Mouse (Mus musculus) spleen, adult 10 weeks (tissue): Measurements from ENCODE around the gene Cnbd2. TPM values are rescaled to one million over a fixed set of nuclear protein-coding genes. Genes with fewer than 3 reads are reported as not detected.

Experiments
- polyA plus RNA-seq: library from polyadenylated mRNA; stranded (reverse); fragments of 350-450 nt; fragmentation: Illumina TruSeq; extraction: RNeasy Lipid Tissue Mini Kit (QIAGEN cat#74804); gene quantifications from one replicate; pipeline ENCODE4 v1.2.3, GENCODE M21; 2015; ENCODE audit warnings: low replicate concordance; ENCODE audit not compliant: insufficient read depth

The Cnbd2 gene
- 11.5 TPM for polyA plus RNA-seq

DNA sequence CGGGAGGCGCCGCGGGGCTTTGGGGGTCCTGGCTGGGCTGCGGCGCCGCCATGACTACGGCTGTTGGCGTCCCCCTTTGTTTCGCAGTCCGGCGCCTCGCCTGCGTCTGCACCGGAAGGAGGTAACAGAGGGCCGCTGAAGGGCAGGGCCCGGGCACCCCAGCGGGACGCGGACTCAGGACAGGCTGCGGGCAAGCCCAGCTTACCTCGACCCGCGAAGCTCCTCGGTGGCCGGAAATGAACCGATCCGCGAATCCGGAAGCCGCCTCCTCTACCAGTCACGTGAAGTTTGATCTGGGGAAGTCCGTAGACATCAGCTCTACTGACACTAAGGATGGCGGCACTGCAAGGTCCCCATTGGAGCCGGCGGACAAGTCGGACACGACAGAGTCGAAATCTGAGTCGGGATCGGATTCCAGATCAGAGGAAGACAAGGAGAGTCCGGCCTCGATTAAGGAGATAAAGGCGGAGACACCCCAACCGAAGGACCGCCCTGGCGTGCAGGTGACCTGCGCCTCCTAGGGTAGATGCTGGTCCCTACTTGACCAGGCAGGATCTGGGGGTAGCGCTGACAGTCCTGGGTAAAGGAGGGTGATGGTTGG lies at the start of gene Cnbd2, which contains the start of gene Scand1:
Gene Cnbd2, plus strand, starts transcription at position 3 of the 601 bp plus-strand sequence.
Gene Scand1, minus strand, starts transcription at position 408 of the 601 bp plus-strand sequence.

DNA sequence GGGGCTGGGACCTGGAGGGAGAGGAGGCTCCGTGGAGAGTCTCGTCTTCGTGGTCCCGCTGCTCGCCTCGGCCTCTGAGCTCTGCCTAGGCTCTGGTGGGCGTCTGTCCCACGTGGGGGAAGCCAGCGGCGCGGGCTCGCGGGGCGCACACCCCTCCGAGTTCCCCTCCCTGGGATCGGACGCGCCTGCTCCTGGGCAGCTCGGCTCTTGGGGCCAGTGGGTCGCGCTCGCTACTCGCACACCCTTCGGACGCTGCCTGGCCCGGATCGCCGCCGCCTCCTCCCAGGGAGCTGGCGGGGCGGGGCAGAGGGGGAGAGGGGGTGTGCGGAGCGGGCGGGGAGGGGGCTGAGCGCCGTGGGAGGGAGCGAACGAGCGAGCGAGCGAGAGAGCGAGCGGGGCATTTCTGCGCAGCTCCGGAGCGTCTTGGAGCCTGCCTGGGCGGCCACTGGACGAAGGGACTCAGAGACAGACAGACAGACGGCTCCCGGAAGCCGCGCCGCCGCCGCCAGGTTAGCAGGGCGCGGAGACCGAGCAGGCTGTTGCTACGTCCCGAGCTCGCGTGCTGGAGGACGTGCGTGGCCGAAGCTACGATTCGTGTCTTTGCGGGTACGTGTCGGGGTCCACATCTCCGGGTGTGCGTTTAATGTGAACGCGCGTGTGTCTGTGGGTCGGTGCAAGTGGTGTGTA lies 108.7 kb downstream of the Cnbd2 start, which contains the start of gene Epb41l1:
Gene Epb41l1, plus strand, starts transcription at position 216 of the 687 bp plus-strand sequence.

Other genes with a start within 250 kb of the Cnbd2 start
- 0.32 TPM for gene Spag4, start 247.1 kb upstream of the Cnbd2 start, polyA plus RNA-seq
- 53.8 TPM for gene Cpne1, start 200.3 kb upstream of the Cnbd2 start, polyA plus RNA-seq
- 39.7 TPM for gene Rbm12, start 200.3 kb upstream of the Cnbd2 start, polyA plus RNA-seq
- gene Gm28036, start 185.2 kb upstream of the Cnbd2 start, polyA plus RNA-seq, result 28.9 TPM
- gene Romo1, start 168.3 kb upstream of the Cnbd2 start, polyA plus RNA-seq, result 18.4 TPM
- 30.9 TPM for gene Nfs1, start 168.1 kb upstream of the Cnbd2 start, polyA plus RNA-seq
- gene Rbm39, start 132.1 kb upstream of the Cnbd2 start, polyA plus RNA-seq, result 835 TPM
- 32.8 TPM for gene Phf20, start 115.8 kb upstream of the Cnbd2 start, polyA plus RNA-seq
- not detected for gene Scand1, start 405 bp downstream of the Cnbd2 start, polyA plus RNA-seq
- 4.6 TPM for gene Epb41l1, start 108.6 kb downstream of the Cnbd2 start, polyA plus RNA-seq
- 11.6 TPM for gene Aar2, start 235.3 kb downstream of the Cnbd2 start, polyA plus RNA-seq